Mouse (Mus musculus) NIH3T3 (cell line): ENCODE measurements around the gene Lrr1.
A peak's percentile ranks its signal among the peaks of the same experiment; 100 is the strongest.
"Not testable (repeated sequence)": the region's sequence is repeated elsewhere in the genome, so short reads cannot be mapped to it uniquely, and the experiment has no call there.

ENCODE experiments used
- DNase-seq: peaks from one replicate; pipeline ENCODE4 v3.0.0-alpha.2; 2012; ENCODE audit warnings: low read depth

Gene Lrr1

DNA sequence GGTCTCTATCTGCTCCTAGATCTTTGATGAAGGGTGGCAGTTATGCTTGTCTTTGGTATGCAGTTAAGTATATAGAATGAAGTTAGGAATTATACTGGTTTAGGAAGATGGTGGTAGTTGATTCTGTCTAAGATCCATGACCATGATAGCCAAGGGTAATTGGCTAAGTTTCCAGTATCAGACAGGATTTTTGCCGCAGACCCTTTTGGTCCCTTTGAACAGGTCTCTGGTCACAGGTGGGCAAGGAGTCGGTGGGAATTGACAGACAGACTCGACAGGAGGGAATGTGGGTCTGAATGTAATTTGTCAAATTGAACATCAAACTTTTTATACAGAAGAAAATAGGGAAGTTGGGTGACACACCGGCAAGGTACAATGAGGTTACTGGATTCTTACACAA, 5.0 kb upstream of the Lrr1 start:
- DNase-seq: not testable (repeated sequence)

DNA sequence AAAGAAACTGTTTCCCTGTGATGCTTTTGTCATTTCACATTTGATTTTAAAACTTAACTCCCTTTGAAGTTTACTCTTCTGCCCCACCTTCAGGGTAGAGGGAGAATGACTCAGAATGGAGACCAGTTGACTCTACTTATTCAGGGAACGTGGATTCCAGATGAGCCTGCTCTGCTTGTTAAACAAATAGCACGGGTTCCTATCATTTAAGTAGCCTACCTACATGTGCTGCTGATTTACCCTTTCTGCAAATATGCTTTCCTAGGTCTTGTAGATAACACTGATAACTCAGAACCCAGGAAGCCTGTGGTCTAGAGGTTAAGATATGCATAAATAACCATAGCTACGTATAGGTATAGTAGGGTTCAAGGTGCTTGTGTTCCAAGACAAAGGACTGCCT, 3.7 kb upstream of the Lrr1 start:
- no peak for DNase-seq

DNA sequence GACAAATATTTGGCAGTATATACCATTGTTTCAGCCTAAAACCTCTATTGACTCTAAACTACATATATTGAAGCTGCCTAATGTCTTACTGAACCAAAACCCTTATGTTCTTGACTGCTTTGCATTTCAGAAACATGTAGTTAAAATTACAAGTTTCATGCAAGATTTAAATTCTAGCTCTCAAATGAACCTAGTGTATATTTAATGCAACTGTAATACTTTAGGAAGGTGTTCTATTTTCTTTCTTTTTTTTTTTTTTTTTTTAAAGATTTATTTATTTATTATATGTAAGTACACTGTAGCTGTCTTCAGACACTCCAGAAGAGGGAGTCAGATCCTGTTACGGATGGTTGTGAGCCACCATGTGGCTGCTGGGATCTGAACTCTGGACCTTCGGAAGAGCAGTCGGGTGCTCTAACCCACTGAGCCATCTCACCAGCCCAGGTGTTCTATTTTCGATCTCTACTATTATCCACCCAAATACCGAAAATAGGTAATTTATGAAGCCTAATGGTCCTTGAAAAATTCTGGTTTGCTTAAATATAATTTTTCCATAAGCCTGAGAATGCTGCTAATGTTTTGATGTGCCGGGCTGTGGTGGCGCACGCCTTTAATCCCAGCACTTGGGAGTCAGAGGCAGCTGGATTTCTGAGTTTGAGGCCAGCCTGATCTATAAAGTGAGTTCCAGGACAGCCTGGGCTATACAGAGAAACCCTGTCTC, 1.6 kb upstream of the Lrr1 start:
- not testable (repeated sequence) for DNase-seq

DNA sequence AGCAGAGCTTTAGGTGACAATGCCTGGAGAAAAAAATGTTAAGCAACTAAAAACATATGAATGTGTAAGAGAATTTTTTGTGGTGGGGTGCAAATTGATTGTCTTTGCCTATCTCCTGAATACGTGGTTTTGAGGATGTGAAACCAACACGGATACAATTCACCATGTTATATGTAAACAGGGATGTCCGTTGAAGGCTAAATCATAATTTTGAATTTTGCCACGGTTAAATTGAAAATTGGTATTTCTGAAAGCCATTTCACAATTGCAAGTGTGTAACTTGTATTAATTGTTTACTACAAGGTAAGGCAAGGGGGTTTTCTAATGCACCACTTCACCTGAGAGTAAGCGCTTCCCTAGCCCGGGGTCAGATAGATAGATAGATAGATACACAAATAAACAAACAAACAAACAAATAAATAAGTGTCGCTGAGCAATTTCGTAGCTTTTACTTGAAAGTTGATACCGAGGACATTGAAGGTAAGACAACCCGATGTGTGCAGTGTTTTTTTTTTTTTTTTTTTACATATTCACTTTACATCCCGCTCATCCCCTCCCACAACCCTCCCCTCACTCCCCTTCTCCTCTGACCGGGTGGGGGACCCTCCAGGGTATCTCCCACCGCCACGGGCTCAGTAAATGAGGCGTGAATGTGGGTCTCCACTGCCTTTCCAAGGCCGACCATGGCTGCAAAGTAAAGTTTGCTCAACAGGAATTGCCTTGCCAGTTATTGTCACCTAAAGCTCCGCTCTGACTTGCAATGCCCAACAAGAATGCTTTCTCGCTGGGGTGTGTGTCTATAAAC, 756 bp upstream of the Lrr1 start:
- DNase-seq: no peak

DNA sequence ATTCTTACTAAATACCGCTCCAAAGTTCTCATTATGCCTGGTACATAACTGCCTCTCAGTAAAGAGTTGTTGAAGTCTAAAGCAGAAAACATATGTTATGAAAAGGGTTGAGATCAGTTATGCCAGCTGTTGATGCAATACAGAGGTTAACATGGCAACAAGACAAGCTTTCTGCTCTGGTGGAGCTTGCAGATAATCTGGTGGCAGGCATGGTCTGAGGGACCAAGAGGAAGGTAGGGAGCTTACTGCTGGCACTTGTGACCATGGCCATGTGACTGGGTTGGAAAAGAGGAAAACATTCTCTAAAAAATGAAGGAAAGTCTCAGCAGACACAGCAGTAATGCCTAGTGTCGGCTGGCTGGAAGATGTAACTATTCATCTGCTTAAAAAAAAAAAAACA, 2.7 kb downstream of the Lrr1 start:
- no peak for DNase-seq

DNA sequence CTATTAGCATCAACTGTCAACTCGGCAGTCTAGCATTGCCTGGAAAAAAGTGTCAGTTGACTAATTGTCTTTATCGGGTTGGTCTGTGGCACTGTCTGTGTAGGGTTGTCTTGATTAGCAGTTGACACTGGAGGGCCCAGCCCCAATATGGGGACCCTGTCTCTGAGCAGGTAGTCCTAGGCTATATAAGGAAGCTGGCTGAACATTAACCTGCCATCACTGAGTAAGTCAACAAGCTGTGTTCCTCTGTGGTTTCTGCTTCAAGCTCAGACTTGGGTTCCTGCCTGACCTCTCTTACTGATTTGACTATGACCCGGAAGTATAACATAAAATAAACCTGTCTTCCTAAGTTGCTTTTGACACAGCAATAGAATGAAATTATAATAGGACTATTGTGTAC, 7.4 kb downstream of the Lrr1 start:
- DNase-seq: no peak

DNA sequence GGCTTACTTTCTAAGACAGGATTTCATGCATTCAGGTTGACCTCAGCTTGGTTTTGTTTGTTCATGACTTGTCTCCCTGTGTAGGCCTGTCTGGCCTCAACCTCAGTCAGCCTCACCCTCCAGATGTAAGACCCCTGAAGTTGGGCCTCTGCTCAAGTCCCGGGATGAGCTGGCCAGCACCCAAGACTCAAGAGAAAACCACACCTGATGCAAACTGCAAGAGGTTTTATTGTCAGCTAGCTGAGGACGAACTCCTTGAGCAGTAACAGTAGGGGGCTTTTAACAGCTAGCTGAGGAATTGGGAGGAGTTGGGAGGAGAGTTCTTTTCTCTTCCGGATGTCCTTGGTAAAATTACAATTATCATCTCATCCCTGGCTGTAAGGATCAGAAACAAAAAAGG, 8.9 kb downstream of the Lrr1 start:
- no peak for DNase-seq

DNA sequence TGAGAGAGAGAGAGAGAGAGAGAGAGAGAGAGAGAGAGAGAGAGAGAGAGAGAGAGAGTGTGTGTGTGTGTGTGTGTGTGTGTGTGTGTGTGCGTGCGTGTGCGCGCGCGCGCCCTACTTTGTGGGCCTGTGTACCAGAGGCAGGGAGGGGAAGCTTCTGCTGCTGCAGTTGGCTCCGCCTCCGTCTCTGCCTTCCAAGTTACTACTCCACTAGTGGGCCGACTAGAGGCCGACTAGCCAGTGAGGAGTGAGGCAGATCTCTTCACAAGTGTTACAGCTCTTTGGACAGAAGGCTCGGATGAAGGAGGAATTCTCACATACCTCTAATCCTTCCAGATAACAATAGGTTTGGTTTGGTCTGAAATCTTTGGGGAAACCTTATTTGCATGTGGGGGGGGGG, 10.8 kb downstream of the Lrr1 start:
- no peak for DNase-seq

DNA sequence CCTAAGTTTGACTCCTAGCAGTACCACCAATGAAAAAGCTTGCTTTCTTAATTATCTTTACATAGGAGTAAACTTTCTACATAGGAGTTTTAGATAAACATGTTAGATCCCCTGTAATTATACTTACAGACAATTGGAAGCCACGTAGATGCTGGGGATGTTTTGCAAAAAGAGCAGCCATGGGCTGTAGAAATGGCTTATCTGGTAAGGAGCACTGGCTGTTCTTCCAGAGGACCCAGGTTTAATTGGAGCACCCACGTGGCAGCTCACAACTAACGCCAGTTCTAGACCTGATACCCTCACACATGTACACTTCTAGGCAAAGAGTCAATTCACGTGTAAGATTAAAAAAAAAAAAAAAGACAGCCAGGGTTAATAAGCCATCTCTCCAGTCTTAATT, 13.2 kb downstream of the Lrr1 start:
- no peak for DNase-seq

DNA sequence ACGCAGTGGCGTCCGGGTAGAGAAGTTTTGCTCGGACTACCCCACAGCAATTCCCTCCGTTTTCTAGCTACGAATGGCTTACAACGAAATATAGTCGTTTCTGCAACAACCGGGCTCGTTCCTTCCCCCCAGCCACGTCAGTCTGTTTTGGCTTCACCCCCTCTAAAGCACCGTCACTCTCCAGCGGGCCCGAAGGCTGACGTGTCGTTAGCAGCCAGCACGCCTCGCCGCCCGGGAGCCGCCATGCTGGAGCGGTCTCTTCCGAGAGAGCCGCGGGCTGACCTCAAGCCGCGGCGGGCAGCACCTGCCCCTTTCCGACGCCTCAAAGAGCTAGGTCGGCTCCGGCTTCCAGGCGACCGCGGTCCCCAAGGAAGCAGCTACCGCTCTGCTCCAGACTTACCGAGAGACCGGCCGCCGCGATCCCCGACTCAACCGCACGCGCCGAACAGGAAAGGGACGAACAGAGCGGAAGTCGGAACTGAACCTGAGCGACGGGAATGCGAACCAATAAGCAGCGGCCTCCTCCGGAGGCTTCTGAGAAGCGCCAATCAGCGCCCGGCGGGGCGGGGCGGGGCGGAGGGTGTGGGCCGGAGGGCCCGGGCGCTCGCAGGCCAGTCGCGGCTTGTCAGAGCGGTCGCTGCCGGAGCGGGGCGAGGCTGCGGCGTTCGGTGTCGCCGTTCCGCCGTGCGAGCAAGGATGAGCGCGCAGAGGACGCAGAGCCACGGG, 15.1 kb downstream of the Lrr1 start, which contains the start of the genes Rpl36al and Mgat2:
TSS of gene Rpl36al (minus strand) at position 501 of the 726 bp plus-strand sequence.
TSS of gene Mgat2 (plus strand) at position 575 of the 726 bp plus-strand sequence.
- peak; percentile 100 for DNase-seq

DNA sequence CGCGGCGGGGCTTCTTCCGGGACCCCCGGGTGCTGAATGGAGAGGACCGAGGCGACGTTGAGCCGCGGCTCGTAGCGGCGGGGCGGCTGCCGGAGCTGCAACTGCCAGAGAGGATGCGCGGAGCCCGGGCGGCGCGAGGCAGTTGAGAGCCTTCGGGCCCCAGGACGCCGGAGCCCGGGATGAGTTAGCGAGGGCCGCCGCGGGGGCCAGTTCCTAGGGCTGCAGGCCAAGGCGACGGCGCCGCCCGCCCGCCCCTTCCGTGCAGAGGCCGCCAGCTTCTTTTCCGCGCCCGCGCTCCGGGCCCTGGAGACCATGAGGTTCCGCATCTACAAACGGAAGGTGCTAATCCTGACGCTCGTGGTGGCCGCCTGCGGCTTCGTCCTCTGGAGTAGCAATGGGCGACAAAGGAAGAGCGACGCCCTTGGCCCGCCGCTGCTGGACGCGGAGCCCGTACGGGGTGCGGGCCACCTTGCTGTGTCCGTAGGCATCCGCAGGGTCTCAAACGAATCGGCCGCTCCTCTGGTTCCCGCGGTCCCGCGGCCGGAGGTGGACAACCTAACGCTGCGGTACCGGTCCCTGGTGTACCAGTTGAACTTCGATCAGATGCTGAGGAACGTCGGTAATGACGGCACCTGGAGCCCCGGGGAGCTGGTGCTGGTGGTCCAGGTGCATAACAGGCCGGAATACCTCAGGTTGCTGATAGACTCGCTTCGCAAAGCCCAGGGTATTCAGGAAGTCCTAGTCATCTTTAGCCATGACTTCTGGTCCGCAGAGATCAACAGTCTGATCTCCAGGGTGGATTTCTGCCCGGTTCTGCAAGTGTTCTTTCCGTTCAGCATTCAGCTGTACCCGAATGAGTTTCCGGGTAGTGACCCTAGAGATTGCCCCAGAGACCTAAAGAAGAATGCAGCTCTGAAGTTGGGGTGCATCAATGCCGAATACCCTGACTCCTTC, 16.0 kb downstream of the Lrr1 start:
- peak; percentile 60 for DNase-seq

DNA sequence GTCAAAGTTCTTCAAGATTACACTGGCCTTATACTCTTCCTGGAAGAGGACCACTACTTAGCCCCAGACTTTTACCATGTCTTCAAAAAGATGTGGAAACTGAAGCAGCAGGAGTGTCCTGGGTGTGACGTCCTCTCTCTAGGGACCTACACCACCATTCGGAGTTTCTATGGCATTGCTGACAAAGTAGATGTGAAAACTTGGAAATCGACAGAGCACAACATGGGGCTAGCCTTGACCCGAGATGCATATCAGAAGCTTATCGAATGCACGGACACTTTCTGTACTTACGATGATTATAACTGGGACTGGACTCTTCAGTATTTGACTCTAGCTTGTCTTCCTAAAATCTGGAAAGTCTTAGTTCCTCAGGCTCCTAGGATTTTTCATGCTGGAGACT, 16.8 kb downstream of the Lrr1 start:
- DNase-seq: no peak

DNA sequence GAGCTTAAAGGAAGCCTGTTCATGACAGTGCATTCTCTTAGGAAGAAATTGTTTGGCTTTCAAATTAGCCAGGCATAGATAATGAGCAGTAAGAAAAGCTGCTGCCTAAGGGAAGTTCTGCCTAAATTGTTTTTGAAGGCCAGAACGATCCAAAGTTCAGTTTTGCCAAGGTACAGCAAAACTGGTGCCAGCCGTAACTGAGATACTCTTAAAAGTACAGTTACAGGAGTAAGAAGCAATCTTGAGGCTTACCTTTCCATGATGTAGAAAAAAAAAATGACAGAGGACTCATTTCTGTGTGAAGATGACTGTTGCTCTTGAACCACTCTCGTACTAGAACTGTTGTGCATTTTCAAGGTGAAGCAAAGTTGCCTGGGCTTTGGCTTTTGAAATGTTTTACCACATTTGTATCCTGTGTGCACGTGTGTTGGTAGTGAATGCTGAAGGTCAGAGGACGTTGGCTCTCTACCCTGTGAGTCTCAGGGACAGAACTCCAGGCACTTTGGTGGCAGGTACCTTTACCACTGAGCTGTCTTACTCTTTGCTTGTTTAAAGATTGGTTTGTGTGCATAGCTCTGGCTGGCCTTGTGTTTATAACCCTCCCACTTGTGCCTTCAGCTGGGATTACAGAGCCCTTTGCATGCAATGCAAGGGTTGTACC, 18.3 kb downstream of the Lrr1 start:
- DNase-seq: no peak

DNA sequence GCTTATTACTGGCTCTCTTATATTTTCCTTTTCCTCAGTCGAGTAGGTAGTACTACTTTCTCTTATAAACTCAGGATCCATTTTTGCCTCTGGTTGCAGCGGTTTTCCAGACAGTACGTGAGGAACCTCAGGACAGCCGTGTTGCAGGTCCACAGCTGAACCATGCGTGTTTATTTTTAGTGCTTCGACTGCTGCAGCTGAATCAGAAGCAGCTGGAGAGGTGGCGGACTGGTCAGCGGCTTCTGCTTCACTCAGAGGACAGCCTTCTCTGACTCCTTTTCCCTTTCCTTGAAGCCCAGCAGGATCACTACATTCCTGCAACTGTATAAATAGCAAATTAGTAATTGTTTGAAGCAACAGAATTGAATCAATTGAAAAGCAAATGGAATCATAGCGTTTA, 21.5 kb downstream of the Lrr1 start:
- no peak for DNase-seq

DNA sequence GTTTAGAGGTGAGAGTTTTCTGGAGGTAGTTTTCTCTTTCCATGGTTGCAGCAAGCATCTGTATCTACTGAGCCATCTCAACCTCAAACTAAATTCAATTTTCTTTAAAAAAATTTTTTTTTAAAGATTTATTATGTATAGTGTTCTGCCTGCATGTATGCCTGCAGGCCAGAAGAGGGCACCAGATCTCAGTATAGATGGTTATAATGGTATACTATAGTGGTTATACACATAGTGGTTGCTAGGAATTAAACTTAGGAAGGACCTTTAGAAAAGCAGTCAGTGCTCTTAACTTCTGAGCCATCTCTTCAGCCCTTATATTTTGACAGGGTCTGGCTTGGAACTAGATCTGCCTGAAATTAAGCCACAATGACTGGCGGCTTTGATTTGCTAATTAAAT, 21.9 kb downstream of the Lrr1 start:
- peak; percentile 46 for DNase-seq

DNA sequence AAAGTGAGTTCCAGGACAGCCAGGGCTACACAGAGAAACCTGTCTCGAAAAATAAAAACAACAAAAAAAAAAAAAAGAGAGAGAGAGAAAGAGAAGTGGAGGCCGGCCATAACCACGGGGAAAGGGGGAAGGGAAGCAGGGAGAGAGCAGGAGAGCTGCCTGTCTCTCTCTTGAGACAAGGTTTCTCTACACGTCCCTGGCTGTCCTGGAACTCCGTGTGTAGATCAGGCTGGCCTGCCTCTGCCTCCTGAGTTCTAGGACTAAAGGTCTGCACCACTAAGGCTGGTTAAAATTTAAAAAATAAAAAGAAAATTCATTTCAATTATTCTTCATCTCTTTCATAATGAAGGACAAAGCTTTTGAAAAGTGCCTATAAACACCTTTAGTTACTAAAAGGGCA, 22.8 kb downstream of the Lrr1 start:
- no peak for DNase-seq

DNA sequence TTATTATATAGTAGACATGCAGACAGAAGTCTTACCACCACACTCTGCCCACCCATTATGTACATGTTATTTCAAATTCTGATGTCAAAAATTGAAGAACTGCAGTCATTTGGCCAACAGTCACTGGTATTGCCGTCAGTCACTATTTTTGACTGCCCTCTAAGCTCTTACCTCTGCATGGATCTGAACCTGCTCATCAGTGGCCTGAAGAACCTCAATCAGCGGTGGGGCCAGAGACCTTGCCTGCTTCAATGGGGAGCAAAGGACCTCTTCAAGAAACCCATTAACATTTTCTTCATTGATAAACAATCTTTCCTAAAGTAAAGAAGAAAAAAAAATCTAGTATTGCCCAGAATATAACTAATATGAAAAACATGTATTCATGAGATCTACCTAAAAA, 24.0 kb downstream of the Lrr1 start:
- DNase-seq: no peak

DNA sequence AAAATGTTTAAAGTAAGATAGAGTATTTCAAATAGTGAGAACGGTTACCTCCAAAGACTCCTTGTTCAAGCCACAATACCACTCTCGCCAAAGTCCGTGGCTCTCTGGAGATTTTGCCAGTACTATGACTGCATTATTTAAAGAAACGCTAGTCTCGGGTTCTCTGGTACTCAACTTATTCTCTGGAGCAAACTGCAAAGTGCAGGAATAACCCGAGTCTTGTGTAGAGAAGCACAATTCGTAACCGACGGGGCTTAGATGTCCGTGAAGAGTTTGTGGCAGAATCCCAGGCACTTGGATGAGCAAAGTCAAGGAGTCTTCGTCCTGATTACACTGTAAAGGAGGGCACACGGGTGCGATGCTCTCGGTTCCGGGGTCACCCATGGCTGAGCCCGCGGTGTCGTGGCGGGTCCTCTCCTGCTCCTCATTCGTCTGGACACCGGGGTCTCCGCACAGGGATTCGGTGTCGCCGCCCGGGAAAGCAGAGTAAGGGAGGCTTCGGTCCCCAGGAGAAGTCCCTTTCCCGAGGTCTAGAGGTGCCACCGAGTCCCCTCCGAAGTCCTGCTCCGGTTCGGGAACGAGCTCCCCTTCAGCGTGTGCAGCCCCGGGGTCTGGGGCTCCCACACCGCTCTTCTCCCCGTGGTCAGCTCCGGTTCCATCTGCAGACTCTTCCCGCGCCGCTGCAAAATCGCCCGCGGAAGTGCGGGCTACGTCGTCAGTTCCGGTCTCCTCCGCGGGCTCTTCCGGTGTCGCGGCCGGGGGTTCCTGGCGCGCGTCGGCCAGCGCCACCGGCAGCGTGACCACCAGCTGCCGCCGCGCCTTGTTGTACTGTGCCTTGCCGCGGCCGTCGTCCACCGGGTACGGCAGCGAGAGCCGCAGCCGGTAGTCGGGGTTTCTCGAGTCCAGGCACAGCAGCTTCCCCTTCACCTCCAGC, 28.1 kb downstream of the Lrr1 start, which contains the start of gene Gm49383:
TSS of gene Gm49383 (minus strand) at position 661 of the 934 bp plus-strand sequence.
- peak; percentile 84 for DNase-seq

DNA sequence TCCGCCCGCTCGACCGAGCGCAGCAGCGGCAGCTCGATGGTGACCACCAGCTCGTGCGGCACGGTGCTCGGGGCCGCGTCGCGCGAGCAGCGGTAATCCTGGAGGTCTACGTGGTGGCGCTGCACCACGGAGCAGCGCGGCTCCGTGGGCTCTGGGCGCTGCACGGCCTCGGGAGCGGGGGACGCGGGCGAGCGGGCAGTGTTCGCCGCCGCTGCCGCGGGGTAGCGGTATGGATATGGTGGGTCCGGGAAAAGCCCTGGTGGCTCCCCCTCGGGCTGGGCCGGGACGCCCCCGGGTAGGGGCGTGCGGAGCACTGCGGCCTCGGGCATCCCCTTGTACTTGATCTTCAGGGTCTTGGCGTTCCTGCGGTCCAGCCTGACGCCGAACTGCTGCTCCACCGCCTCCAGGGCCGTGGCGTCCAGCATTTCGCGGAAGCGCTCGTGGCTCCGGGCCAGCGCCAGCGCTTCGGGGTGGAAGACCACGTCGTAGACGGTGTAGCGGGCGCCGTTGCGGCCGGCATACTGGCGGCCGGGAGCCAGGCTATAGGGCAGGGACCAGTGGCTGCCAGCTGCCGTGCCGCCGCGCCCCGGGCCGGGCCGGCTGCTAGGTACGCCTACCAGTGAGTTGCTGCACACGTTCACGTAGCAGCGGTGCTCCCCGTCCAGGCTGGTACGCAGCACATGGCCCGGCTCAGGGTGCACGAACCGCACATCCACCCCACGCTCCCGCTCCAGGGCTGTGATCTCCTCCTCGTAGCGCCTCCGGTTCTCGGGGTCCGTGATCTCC, 29.0 kb downstream of the Lrr1 start:
- DNase-seq: peak; percentile 69
